Mouse (Mus musculus) c-Kit-positive CD71-negative TER-119-negative erythroid progenitor cells, embryonic 14.5 days (primary cell): ENCODE results near the gene Atrnl1.

Source experiments
- DNase-seq: peaks from one replicate; pipeline ENCODE4 v3.0.0-alpha.2; 2013; ENCODE audit warnings: low read depth

Atrnl1 gene

GRCm38 (mm10) chr19:58119681-58120173 is 508.9 kb downstream of the Atrnl1 start:
- no peak for DNase-seq

- DNase-seq, result no peak
Observed at GRCm38 (mm10) chr19:58120661-58121060, 509.8 kb downstream of the Atrnl1 start.

GRCm38 (mm10) chr19:58121628-58122027 is 510.8 kb downstream of the Atrnl1 start:
- no peak for DNase-seq

- no peak for DNase-seq
Observed at GRCm38 (mm10) chr19:58123620-58124019, 512.8 kb downstream of the Atrnl1 start.

- DNase-seq, result no peak
Observed at GRCm38 (mm10) chr19:58124566-58124965, 513.7 kb downstream of the Atrnl1 start.

GRCm38 (mm10) chr19:58125010-58125409 is 514.2 kb downstream of the Atrnl1 start:
- DNase-seq, result no peak

- DNase-seq, result no peak
Observed at GRCm38 (mm10) chr19:58131896-58132295, 521.1 kb downstream of the Atrnl1 start.

GRCm38 (mm10) chr19:58140191-58140784 is 529.5 kb downstream of the Atrnl1 start:
- DNase-seq, result no peak

GRCm38 (mm10) chr19:58143853-58144454 is 533.1 kb downstream of the Atrnl1 start:
- DNase-seq, result no peak

GRCm38 (mm10) chr19:58145521-58145920 is 534.7 kb downstream of the Atrnl1 start:
- DNase-seq, result no peak

GRCm38 (mm10) chr19:58151257-58151656 is 540.4 kb downstream of the Atrnl1 start:
- no peak for DNase-seq

- no peak for DNase-seq
Observed at GRCm38 (mm10) chr19:58161569-58161968, 550.7 kb downstream of the Atrnl1 start.

- DNase-seq, result no peak
Observed at GRCm38 (mm10) chr19:58164896-58165634, 554.2 kb downstream of the Atrnl1 start.

- DNase-seq, result no peak
Observed at GRCm38 (mm10) chr19:58165635-58166015, 554.8 kb downstream of the Atrnl1 start.

- DNase-seq, result no peak
Observed at GRCm38 (mm10) chr19:58166147-58166546, 555.3 kb downstream of the Atrnl1 start.

- DNase-seq, result no peak
Observed at GRCm38 (mm10) chr19:58178410-58178809, 567.6 kb downstream of the Atrnl1 start.

GRCm38 (mm10) chr19:58180773-58181172 is 569.9 kb downstream of the Atrnl1 start:
- no peak for DNase-seq
